Mouse (Mus musculus) forebrain, embryonic 13.5 days (tissue): ENCODE results near the gene Rsad1. TPM values are rescaled to one million over a fixed set of nuclear protein-coding genes. Genes with fewer than 3 reads are reported as not detected.

Experiments used
- ATAC-seq: fragments of 200-750 bp; cut with Nextera tagmentation; 2 replicates; pipeline ENCODE4 v1.8.0; 2017
- H3K27ac ChIP-seq: fragments of 300-500 bp; sonication (generic); 2 replicates; pipeline ENCODE4 v1.5.1; 2015; ENCODE audit warnings: inconsistent platforms, mild to moderate bottlenecking, moderate library complexity
- H3K27me3 ChIP-seq: fragments of 300-500 bp; sonication (generic); 2 replicates; pipeline ENCODE4 v1.6.1; 2015; ENCODE audit warnings: mild to moderate bottlenecking, inconsistent platforms
- H3K36me3 ChIP-seq: fragments of 300-500 bp; sonication (generic); 2 replicates; pipeline ENCODE4 v1.6.1; 2015; ENCODE audit warnings: mild to moderate bottlenecking, inconsistent platforms; ENCODE audit not compliant: poor library complexity, severe bottlenecking
- H3K4me1 ChIP-seq: fragments of 300-500 bp; sonication (generic); 2 replicates; pipeline ENCODE4 v1.6.1; 2015; ENCODE audit warnings: inconsistent platforms
- H3K4me2 ChIP-seq: fragments of 300-500 bp; sonication (generic); 2 replicates; pipeline ENCODE4 v1.6.1; 2015; ENCODE audit warnings: inconsistent platforms, mild to moderate bottlenecking, moderate library complexity
- H3K4me3 ChIP-seq: fragments of 300-500 bp; sonication (generic); 2 replicates; pipeline ENCODE4 v1.5.1; 2015; ENCODE audit warnings: mild to moderate bottlenecking, inconsistent platforms
- H3K9ac ChIP-seq: fragments of 300-500 bp; sonication (generic); 2 replicates; pipeline ENCODE4 v1.6.1; 2015; ENCODE audit warnings: mild to moderate bottlenecking, inconsistent platforms
- H3K9me3 ChIP-seq: fragments of 300-500 bp; sonication (generic); replicated peaks from 2 replicates; pipeline ENCODE4 v1.6.1; 2016; ENCODE audit warnings: inconsistent platforms
- WGBS: fragments of 180-500 bp; shearing (Covaris S2); methylation state at CpG from one replicate; pipeline ENCODE4 v1.1.7; 2015; 5-methylcytosine and 5-hydroxymethylcytosine counted together
- polyA plus RNA-seq: library from polyadenylated mRNA; unstranded; fragments of >200 nt; fragmentation: Nextera tagmentation; extraction: Ambion mirVana; gene quantifications from 2 replicates; pipeline ENCODE4 v1.2.1, GENCODE M21; 2015

Gene Rsad1
- polyA plus RNA-seq, 1 experiment from 2014 or later: 3.1 TPM

DNA sequence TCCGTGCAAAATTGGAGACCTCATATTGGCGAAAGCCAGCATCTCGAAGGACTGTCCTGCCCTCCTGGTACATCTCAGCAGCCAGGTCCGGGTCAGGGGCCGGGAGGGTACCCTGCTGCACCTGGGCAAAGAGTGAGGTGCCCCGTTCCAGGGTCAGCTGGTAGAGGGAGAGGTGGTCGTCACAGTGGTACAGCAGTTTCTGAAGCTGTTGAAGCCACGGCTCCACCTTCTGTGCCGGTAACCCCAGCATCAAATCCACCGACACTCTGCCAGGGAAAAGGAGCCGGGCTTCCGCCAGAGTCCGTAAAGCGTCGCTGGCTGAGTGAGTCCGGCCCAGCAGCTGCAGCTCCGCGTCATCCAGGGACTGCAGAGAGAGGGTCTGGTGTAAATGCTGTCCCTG lies 4.6 kb downstream of the Rsad1 start:
- WGBS: 49% methylated on average over 18 of the region's 18 CpGs
- H3K9ac ChIP-seq: peak overlapping the region; percentile 34; the same call in 1 of the 2 replicates
- no peaks in the 10 kb centered on the region for H3K9me3 ChIP-seq
- H3K4me3 ChIP-seq: no peak overlapping the region
- H3K36me3 ChIP-seq: 0 out of 2 replicates have a peak, but pooled peaks cover 8% of the 10 kb centered on the region
- H3K27me3 ChIP-seq: no peaks in the 10 kb centered on the region
- H3K27ac ChIP-seq: no peak overlapping the region
- H3K4me2 ChIP-seq: peak overlapping the region; percentile 39
- ATAC-seq: no peak
- H3K4me1 ChIP-seq: peaks cover 16% of the 10 kb centered on the region

DNA sequence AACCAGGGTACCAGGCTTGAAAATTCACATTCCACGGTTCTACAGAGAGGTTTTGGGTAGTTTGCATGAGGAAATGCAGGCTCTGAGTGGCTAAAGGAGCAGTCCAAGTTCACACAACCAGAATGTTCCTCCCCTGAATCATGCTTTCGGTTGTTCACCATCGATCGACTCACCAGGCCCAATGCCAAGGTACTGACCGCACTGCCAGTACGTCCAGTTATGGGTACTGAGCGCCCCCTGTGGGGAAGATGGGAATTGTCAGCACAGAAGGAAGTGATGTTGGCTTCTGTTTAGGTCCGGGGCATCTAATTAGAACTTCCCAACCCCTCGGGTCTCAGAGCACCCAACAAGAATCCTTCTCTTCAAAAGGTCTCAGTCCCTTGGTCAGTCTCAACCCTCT lies 5.1 kb downstream of the Rsad1 start:
- Histone ChIP-seq H3K9ac (no peak overlapping the region), H3K36me3 (0 out of 2 replicates have a peak, but pooled peaks cover 8% of the 10 kb centered on the region), H3K4me1 (peaks cover 16% of the 10 kb centered on the region), H3K27ac (no peak overlapping the region), H3K4me3 (no peak overlapping the region), H3K9me3 (no peaks in the 10 kb centered on the region), H3K4me2 (peak overlapping the region; percentile 39; the same call in 1 of the 2 replicates), H3K27me3 (no peaks in the 10 kb centered on the region)
- ATAC-seq: no peak
- 29% methylated on average over 9 of the region's 9 CpGs for WGBS

DNA sequence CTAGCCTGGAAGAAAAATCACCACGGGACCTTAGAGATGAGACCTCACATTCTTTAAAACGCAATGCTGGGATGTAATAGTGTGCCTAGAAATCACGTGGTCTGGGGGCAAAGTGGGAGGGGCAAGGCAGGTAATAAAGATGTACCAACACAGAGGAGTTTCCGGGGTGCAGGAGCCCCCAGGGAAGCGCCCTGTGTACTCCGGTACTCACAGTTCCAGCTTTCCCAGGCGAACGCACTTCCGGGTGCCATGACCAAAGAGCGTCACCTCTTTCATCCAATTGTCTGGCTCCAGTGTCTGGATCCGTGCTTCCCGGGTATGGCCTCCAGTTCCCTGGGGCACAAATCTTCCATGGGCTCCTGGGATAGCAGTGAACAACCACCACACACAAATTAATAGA lies 5.7 kb downstream of the Rsad1 start:
- Histone ChIP-seq H3K9ac (no peak overlapping the region), H3K4me3 (no peak overlapping the region), H3K36me3 (0 out of 2 replicates have a peak, but pooled peaks cover 8% of the 10 kb centered on the region), H3K27me3 (no peaks in the 10 kb centered on the region), H3K4me2 (no peak overlapping the region), H3K27ac (no peak overlapping the region), H3K4me1 (peaks cover 12% of the 10 kb centered on the region), H3K9me3 (no peaks in the 10 kb centered on the region)
- 87% methylated on average over 12 of the region's 12 CpGs for WGBS
- no peak for ATAC-seq

DNA sequence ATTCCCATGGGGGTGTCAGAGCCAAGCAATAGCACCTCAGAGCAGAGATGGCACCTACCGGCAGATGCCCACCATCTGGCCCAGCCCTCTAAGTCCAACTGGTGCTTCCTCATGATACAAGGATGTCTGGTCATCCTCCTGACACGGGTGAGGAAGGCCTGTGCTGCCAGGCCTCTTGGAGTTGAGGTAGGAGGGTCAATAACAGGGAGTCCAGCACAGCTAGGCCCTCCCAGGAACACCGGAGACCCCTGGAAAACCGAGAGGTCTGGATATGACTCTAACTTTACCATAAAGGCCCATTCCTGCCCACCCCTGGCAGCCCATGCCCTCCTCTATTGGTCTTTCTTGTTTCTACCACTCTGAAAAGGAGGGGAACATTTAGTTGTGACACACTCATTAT lies 6.7 kb downstream of the Rsad1 start:
- H3K4me3 ChIP-seq: no peak overlapping the region
- H3K4me1 ChIP-seq: peaks cover 7% of the 10 kb centered on the region; the same call in 1 of the 2 replicates
- H3K27ac ChIP-seq: no peak overlapping the region
- H3K9ac ChIP-seq: no peak overlapping the region
- no peaks in the 10 kb centered on the region for H3K9me3 ChIP-seq
- WGBS: 83% methylated on average over 4 of the region's 4 CpGs
- no peak for ATAC-seq
- H3K27me3 ChIP-seq: no peaks in the 10 kb centered on the region
- H3K4me2 ChIP-seq: no peak overlapping the region
- 0 out of 2 replicates have a peak, but pooled peaks cover 8% of the 10 kb centered on the region for H3K36me3 ChIP-seq

DNA sequence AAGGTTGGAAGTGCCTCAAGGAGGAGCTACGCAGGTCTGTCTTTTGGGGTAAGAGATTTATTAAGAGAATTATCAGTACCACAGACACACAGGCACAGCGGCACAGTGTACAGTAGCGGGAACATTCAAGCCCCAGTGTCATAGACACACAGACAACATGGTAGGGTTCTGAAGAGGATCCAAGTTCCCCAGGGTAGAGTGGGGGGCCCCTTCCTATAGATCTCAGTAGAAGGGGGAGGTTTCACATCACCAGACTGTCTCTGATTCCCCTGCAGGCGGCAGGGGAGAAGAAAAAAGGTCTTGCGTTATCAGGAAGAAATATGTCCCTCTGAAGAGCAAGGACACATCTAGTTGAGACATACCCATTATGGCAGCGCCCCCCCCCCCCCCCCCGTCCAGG lies 9.3 kb downstream of the Rsad1 start:
- no peaks in the 10 kb centered on the region for H3K27me3 ChIP-seq
- WGBS: 84% methylated on average over 7 of the region's 7 CpGs
- no peaks in the 10 kb centered on the region for H3K9me3 ChIP-seq
- peaks cover 6% of the 10 kb centered on the region; the same call in 1 of the 2 replicates for H3K4me1 ChIP-seq
- H3K4me2 ChIP-seq: no peak overlapping the region
- ATAC-seq: no peak
- H3K4me3 ChIP-seq: no peak overlapping the region
- 0 out of 2 replicates have a peak, but pooled peaks cover 8% of the 10 kb centered on the region for H3K36me3 ChIP-seq
- no peak overlapping the region for H3K9ac ChIP-seq
- no peak overlapping the region for H3K27ac ChIP-seq

DNA sequence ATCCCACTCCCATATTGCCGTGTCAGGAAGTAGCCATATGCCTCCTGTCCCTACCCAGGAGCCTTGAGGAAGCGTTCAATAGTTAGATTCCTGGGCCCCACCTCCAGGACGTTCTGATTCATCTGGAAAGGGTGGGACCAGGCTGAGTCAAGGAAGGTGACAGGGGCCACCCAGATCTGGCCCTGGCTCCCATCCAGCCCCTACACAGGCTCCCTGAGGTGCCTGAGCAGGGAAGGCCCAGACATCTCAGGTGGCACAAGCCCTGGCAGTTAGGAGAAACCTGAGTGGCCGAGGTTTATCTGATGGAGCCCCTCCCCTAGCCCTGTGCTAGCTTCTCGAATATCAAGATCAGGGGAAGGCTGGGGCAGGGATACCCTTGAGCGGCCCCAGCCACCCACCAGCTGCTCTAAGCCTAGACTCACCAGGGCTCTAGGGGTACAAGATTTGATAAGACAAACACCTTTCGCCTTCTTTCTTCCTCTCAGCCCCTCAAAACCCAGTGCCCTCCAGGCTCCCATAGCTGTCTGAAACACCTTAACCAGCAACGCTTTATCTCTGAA lies 10.2 kb downstream of the Rsad1 start:
- Histone ChIP-seq H3K4me2 (no peak overlapping the region), H3K36me3 (0 out of 2 replicates have a peak, but pooled peaks cover 8% of the 10 kb centered on the region), H3K9ac (no peak overlapping the region), H3K27ac (no peak overlapping the region), H3K4me3 (no peak overlapping the region), H3K27me3 (no peaks in the 10 kb centered on the region), H3K4me1 (no peaks in the 10 kb centered on the region), H3K9me3 (no peaks in the 10 kb centered on the region)
- no peak for ATAC-seq
- 70% methylated on average over 8 of the region's 8 CpGs for WGBS

DNA sequence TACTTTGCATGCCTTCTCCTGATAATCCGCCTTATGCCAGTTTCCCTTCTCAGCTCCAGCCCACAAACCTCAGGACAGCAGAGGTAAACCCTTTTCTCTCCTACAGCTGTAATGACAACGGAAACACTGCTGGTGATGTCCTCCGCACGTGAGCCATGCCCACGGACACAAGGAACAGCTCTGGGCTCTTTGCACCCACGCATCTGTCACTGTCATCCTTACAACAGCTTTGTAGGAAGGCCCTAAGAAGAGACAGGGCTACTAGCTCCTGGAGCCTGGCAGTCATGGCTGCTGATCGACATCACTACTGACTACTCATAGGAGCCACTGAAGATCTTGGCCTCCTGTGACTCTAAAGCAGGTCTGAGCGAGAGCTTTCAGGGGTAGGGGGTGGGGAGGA lies 15.9 kb downstream of the Rsad1 start:
- no peak overlapping the region for H3K9ac ChIP-seq
- WGBS: 82% methylated on average over 8 of the region's 8 CpGs
- no peaks in the 10 kb centered on the region for H3K27me3 ChIP-seq
- H3K4me2 ChIP-seq: no peak overlapping the region
- no peak overlapping the region for H3K4me3 ChIP-seq
- no peak overlapping the region for H3K27ac ChIP-seq
- H3K9me3 ChIP-seq: no peaks in the 10 kb centered on the region
- no peak for ATAC-seq
- no peaks in the 10 kb centered on the region for H3K4me1 ChIP-seq
- H3K36me3 ChIP-seq: no peaks in the 10 kb centered on the region

DNA sequence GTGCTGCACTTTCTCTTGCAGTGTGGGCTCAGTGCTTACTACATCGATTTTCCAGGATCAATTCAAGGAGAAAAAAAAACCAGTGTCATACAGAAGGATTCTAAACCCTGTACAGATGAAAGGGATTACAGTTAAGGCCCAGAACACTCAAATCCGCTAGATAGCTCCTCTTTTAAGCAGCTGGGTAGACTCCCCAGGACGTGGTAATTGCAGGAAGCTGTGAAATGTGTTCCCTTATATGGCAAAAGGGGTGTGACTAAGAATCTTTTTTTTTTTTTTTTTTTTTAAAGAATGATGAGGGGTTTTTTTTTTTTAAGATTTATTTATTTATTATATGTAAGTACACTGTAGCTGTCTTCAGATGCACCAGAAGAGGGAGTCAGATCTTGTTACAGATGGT lies 20.2 kb downstream of the Rsad1 start:
- Histone ChIP-seq H3K27ac (no peak overlapping the region), H3K27me3 (no peaks in the 10 kb centered on the region), H3K4me1 (peaks cover 4% of the 10 kb centered on the region; the same call in 1 of the 2 replicates), H3K9ac (no peak overlapping the region), H3K4me3 (no peak overlapping the region), H3K9me3 (no peaks in the 10 kb centered on the region), H3K4me2 (no peak overlapping the region), H3K36me3 (no peaks in the 10 kb centered on the region)
- ATAC-seq: no peak
- WGBS: 41% methylated on average over 3 of the region's 3 CpGs

DNA sequence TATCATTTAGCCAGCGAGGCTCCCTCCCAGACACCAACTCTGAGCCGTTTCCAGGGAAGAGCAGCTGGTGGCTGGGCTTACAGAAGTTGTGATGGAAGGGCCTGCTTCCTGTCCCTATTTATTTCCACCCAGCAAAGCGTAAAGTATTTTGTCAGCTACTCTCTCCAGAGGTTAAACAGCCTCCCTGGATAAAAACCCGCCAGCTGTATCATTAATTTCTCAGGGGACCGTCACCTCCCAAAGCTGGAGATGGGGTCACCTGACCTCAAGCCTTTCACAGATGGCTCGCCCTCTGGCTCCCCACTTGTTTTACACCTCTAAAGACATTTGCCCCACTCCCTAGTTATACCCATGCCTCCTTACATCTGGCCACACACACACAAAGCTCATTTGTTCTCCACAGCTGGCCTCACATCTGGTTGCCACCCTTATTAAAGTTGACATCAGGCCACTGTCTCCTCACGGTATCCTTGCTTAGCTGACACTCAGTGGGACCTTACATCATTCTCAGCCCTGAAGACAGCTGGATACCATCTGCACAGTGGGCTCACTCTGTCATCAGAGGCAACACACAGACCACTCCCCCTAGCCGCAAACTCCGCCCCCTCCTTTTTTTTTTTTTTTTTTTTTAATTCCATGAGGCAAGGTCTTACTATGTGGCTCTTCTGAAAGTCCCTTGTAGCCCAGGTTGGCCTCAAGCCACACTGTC lies 22.7 kb downstream of the Rsad1 start:
- Histone ChIP-seq H3K4me2 (no peak overlapping the region), H3K27ac (no peak overlapping the region), H3K36me3 (no peaks in the 10 kb centered on the region), H3K9ac (no peak overlapping the region), H3K4me1 (peaks cover 10% of the 10 kb centered on the region; the same call in 1 of the 2 replicates), H3K27me3 (no peaks in the 10 kb centered on the region), H3K4me3 (no peak overlapping the region), H3K9me3 (no peaks in the 10 kb centered on the region)
- 54% methylated on average over 9 of the region's 9 CpGs for WGBS
- no peak for ATAC-seq

DNA sequence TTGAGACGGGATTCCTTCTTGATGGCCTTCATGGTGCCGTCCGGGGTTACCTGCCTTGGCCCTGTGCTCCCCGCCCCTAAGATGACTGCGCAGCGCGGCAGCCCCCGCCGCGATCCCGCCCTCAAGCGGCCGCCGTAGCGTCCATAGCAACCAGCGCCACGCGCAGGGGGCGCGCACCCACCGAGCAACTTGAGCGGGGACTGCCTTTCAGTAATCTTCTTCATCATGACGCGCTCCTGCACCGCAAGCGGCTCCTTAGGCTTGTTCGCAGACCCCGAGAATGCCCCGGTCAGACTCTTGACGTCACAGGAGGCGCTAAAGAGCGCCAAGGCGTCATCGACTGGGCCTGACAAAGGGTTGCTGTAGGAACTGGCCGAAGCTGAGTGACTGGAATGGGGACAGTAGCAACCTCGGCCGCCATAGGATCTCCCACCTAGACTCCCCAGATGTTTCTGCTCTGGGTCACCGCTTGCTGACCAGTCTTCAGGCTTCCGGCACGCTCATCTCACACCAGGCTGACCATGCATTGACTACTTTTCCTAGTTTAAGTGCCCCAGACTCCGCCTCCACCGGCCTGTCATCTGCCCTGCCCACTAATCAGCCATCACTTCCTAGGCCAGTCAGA lies 27.7 kb downstream of the Rsad1 start, which contains the start of gene Mycbpap:
TSS of gene Mycbpap (minus strand) at position 524 of the 625 bp plus-strand sequence.
- H3K27ac ChIP-seq: no peak within 1 kb of the TSS
- H3K4me2 ChIP-seq: peak within 1 kb of the TSS; percentile 94
- H3K36me3 ChIP-seq: no peaks in the 10 kb centered on the region

DNA sequence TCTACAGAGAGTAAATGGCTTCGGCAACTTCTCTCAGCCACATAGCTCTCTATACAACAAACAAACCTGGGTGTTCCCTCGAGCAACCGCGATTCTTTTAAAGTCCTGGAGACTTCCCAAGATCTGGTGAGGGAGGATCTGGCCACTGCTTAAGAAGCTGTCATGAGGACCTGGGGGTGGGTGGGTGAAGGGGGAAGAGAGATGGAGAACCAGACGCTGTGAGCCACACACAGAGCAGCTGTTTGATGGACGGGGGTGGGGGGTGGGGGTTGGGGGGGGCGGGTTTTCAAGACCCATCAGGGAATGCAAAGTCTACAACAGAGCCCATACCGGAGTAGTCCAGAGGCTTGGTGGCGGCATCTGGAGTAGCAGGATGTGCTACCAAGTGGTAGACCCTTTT lies 35.6 kb downstream of the Rsad1 start:
- ATAC-seq: no peak
- Histone ChIP-seq H3K9ac (no peak overlapping the region), H3K4me2 (no peak overlapping the region), H3K27me3 (no peaks in the 10 kb centered on the region), H3K4me3 (no peak overlapping the region), H3K27ac (no peak overlapping the region), H3K36me3 (no peaks in the 10 kb centered on the region), H3K4me1 (no peaks in the 10 kb centered on the region), H3K9me3 (no peaks in the 10 kb centered on the region)
- WGBS: 80% methylated on average over 9 of the region's 9 CpGs

More for the DNA sequence above, 27.7 kb downstream of the Rsad1 start, which contains the start of gene Mycbpap:
- peak within 1 kb of the TSS; percentile 51 for H3K4me3 ChIP-seq
- no peaks in the 10 kb centered on the region for H3K9me3 ChIP-seq
- 2% methylated on average over 39 of the region's 42 CpGs for WGBS
- H3K27me3 ChIP-seq: no peaks in the 10 kb centered on the region
- ATAC-seq: peak; percentile 71
- H3K4me1 ChIP-seq: peaks cover 14% of the 10 kb centered on the region; the same call in 1 of the 2 replicates
- H3K9ac ChIP-seq: peak within 1 kb of the TSS; percentile 70

DNA sequence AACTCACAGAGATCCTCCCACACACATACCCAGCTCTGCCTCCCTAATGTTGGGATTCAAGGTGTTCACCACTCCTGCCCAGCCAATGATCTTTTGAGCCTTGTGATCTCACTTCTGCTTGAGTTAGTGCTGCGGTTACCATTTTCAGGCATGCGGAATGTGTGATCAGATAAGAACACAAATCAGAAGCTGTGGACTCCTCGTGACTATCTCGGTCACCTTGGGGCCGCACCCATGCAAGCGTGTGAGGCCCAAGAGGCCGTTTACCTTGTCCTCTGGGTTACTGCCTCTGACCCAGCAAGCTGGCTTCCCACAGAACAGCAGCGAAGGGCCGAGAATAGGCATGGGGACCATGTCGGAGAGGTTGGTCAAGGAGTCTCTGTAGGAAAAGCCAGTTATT lies 40.1 kb downstream of the Rsad1 start:
- Histone ChIP-seq H3K9ac (no peak overlapping the region), H3K9me3 (no peaks in the 10 kb centered on the region), H3K27ac (no peak overlapping the region), H3K4me2 (no peak overlapping the region), H3K36me3 (no peaks in the 10 kb centered on the region), H3K4me1 (no peaks in the 10 kb centered on the region), H3K27me3 (no peaks in the 10 kb centered on the region), H3K4me3 (no peak overlapping the region)
- WGBS: 93% methylated on average over 10 of the region's 10 CpGs
- ATAC-seq: no peak
